Mouse (Mus musculus): ENCODE measurements around the gene ccdc198. TPM values are rescaled to one million over a fixed set of nuclear protein-coding genes. Genes with fewer than 3 reads are reported as not detected.
"Not testable (repeated sequence)": the region's sequence is repeated elsewhere in the genome, so short reads cannot be mapped to it uniquely, and the experiment has no call there.

ccdc198 gene
- polyA plus RNA-seq (2015; fragmentation: Nextera tagmentation; extraction: Ambion mirVana) = 0.31 and 0.92 TPM in 2 replicates

DNA sequence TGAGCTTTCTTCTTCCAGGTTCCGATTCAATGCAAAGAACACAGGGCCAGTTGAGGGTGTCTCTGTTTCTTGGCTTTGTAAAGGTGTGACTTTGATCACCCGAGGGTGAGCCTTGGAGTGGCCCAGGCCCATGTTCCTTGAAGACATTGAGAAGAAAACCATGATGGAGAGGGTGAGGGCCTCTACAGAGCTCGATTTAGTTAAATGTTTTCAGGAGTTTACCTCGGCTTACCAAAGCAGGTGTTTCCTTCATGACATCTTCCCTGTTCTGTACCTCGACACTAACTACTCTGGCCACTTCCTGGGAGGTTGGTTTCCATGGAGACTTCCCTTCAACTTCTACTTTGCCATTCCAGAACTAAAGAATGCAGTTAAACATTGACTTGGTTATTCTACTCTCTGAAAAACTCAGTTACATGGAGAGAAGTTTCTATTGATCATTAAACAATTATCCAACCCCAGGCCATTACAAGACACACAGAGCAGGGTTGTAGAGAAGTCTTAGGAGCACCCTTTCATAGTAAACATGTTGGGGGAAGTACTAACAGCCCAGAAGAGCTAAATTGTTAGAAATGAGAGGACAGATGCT is at the start of gene ccdc198:
Gene ccdc198 (minus strand): TSS at position 349 of the 589 bp plus-strand sequence.
- no peak within 1 kb of the TSS for H3K4me2 ChIP-seq
- H3K4me1 ChIP-seq = no peaks in the 10 kb centered on the region
- no peak within 1 kb of the TSS for H3K9ac ChIP-seq
- H3K27ac ChIP-seq (replicated peaks) = no peak within 1 kb of the TSS
- no peaks in the 10 kb centered on the region for H3K36me3 ChIP-seq
- no peak for ATAC-seq (ENCODE audit: extremely low read depth, insufficient number of reproducible peaks, low FRiP score, low TSS enrichment)
- no peaks in the 10 kb centered on the region for H3K9me3 ChIP-seq
- H3K4me3 ChIP-seq = no peak within 1 kb of the TSS
- no peaks in the 10 kb centered on the region for H3K27me3 ChIP-seq (replicated peaks)
- 67% methylated on average over 5 of the region's 5 CpGs for WGBS

- Histone ChIP-seq H3K27ac (replicated peaks) (no peak overlapping the region), H3K4me3 (no peak overlapping the region), H3K9ac (no peak overlapping the region), H3K4me1 (no peaks in the 10 kb centered on the region), H3K36me3 (no peaks in the 10 kb centered on the region), H3K27me3 (replicated peaks) (no peaks in the 10 kb centered on the region), H3K4me2 (no peak overlapping the region), H3K9me3 (no peaks in the 10 kb centered on the region)
- WGBS = 55% methylated on average over 4 of the region's 4 CpGs
- no peak for ATAC-seq (ENCODE audit: extremely low read depth, insufficient number of reproducible peaks, low FRiP score, low TSS enrichment)
These were observed 48.7 kb upstream of the ccdc198 start for GRCm38 (mm10) chr14:49293802-49294449.

- Histone ChIP-seq H3K36me3 (no peaks in the 10 kb centered on the region), H3K4me1 (no peaks in the 10 kb centered on the region), H3K27ac (replicated peaks) (no peak overlapping the region), H3K4me2 (no peak overlapping the region), H3K9me3 (no peaks in the 10 kb centered on the region), H3K27me3 (replicated peaks) (no peaks in the 10 kb centered on the region), H3K9ac (no peak overlapping the region), H3K4me3 (no peak overlapping the region)
- 63% methylated on average over 3 of the region's 3 CpGs for WGBS
- ATAC-seq (ENCODE audit: extremely low read depth, insufficient number of reproducible peaks, low FRiP score, low TSS enrichment) = no peak
These were observed 44.9 kb upstream of the ccdc198 start for GRCm38 (mm10) chr14:49290029-49290745.

DNA sequence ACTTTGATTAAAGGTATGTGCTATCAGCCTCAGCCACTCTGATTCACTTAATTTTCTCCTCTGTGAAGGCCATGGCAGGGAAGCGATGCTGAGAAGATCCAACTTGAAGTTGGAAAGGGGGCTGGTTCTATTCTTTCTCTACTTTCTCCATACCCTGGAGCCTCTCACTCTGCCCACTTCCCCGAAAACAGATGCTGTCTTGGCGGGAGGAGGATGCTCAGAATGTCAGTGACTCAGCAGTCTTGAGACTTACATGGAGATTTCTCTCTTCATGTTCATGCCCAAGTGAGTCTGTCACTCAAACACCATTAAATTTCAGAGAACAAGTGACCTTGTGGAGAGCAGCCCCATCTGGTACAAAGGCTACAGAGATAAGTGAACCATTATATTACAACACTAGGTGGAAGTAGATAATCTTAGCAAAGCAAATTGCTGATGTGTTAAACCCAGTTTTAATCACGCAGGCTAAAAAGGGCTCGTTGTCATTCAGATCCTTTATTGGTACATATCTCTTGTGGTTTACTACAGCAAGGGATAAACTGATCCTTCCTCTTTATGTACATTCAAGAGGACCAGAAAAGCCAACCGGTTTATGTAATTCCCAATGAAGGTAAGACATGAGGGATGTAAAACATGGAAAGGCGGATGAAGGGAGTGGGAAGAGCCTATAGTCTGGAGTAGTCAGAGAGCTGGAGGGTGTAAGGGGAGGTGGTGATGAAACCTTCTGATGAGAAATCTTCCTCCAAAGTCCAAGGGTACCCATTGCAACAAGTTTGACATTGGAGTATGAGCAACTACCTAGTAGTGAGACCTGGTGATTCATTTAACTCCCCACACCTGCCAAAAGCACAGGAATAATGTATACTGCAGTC is 38.7 kb upstream of the ccdc198 start:
- WGBS = 76% methylated on average over 7 of the region's 7 CpGs
- ATAC-seq (ENCODE audit: extremely low read depth, insufficient number of reproducible peaks, low FRiP score, low TSS enrichment) = no peak
- Histone ChIP-seq H3K4me1 (no peaks in the 10 kb centered on the region), H3K9me3 (no peaks in the 10 kb centered on the region), H3K4me3 (no peak overlapping the region), H3K9ac (no peak overlapping the region), H3K27ac (replicated peaks) (no peak overlapping the region), H3K27me3 (replicated peaks) (no peaks in the 10 kb centered on the region), H3K4me2 (no peak overlapping the region), H3K36me3 (no peaks in the 10 kb centered on the region)

DNA sequence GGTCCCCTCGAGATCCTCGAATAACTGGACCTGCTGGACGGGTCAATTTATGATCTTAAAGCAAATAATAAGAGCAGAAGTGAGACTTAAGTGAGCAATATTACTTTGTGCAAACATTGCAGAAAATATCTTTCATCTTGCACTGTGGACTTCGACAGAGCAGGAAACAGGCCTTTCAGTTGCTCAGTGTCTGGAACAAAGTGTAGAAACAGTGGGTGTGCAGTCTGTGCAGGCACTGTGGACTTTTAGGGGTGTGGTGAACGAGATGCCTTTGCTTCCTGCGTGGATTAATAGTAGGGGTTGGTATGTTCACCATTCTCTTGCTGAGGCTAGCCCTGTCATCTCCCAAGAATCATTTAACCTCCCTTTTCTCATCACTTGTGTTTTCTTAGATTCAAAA is 33.6 kb upstream of the ccdc198 start:
- Histone ChIP-seq H3K9me3 (no peaks in the 10 kb centered on the region), H3K27me3 (replicated peaks) (no peaks in the 10 kb centered on the region), H3K36me3 (no peaks in the 10 kb centered on the region), H3K4me3 (no peak overlapping the region), H3K4me2 (no peak overlapping the region), H3K4me1 (no peaks in the 10 kb centered on the region), H3K27ac (replicated peaks) (no peak overlapping the region), H3K9ac (no peak overlapping the region)
- no peak for ATAC-seq (ENCODE audit: extremely low read depth, insufficient number of reproducible peaks, low FRiP score, low TSS enrichment)
- WGBS = 69% methylated on average over 6 of the region's 6 CpGs

GRCm38 (mm10) chr14:49278479-49278878 is 33.2 kb upstream of the ccdc198 start:
- H3K27ac ChIP-seq (replicated peaks); H3K27me3 ChIP-seq (replicated peaks); ATAC-seq (ENCODE audit: extremely low read depth, insufficient number of reproducible peaks, low FRiP score, low TSS enrichment); H3K9ac ChIP-seq; H3K9me3 ChIP-seq; H3K4me1 ChIP-seq; H3K4me2 ChIP-seq; H3K36me3 ChIP-seq; H3K4me3 ChIP-seq: not testable (repeated sequence)
- WGBS = 85% methylated on average over 9 of the region's 9 CpGs

DNA sequence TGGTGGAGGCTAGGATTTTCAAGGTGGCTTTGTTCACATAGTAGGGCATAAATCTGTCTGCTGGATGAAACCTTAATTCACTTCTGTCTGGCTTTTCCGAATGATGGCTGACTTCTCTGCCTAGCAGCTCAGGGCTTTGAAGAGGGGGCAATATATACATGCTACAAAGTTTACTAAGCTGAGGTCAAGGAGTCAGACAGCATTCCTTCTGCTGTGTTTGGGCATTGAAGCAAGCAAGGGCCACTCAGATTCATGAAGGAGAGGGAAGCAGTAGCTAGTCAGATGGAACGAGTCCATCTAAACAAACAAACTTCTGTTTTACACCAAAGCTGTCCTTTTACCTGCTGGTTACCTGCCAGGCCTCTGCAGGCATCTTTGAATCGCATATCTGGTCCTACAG is 32.4 kb upstream of the ccdc198 start:
- no peak overlapping the region for H3K4me3 ChIP-seq
- H3K36me3 ChIP-seq = no peaks in the 10 kb centered on the region
- no peaks in the 10 kb centered on the region for H3K4me1 ChIP-seq
- H3K9ac ChIP-seq = no peak overlapping the region
- H3K4me2 ChIP-seq = no peak overlapping the region
- 67% methylated on average over 3 of the region's 3 CpGs for WGBS
- ATAC-seq (ENCODE audit: extremely low read depth, insufficient number of reproducible peaks, low FRiP score, low TSS enrichment) = no peak
- H3K27ac ChIP-seq (replicated peaks) = no peak overlapping the region
- H3K27me3 ChIP-seq (replicated peaks) = no peaks in the 10 kb centered on the region
- H3K9me3 ChIP-seq = no peaks in the 10 kb centered on the region

DNA sequence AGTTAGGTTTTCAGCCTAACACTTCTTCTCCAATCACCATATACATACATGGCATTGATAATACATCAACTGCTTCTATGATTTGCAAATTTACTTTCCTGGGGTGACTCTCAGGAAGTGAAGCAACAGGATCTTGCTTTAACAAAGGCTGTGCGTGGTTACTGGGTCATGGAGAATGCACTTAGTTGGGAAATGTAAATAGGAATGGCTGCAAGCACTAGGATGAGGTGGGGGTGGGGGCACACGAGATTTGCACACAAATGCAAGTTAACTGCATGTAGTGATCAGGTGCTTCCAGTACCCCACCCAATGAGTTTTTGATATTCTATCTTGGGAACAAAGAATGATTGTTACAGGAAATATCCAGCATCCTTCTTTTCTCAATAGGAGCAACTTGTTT is 30.1 kb upstream of the ccdc198 start:
- no peaks in the 10 kb centered on the region for H3K9me3 ChIP-seq
- no peaks in the 10 kb centered on the region for H3K4me1 ChIP-seq
- ATAC-seq (ENCODE audit: extremely low read depth, insufficient number of reproducible peaks, low FRiP score, low TSS enrichment) = no peak
- H3K4me3 ChIP-seq = no peak overlapping the region
- no peak overlapping the region for H3K4me2 ChIP-seq
- no peak overlapping the region for H3K27ac ChIP-seq (replicated peaks)
- WGBS = 30% methylated on average over 2 of the region's 2 CpGs
- H3K27me3 ChIP-seq (replicated peaks) = no peaks in the 10 kb centered on the region
- H3K36me3 ChIP-seq = no peaks in the 10 kb centered on the region
- no peak overlapping the region for H3K9ac ChIP-seq

DNA sequence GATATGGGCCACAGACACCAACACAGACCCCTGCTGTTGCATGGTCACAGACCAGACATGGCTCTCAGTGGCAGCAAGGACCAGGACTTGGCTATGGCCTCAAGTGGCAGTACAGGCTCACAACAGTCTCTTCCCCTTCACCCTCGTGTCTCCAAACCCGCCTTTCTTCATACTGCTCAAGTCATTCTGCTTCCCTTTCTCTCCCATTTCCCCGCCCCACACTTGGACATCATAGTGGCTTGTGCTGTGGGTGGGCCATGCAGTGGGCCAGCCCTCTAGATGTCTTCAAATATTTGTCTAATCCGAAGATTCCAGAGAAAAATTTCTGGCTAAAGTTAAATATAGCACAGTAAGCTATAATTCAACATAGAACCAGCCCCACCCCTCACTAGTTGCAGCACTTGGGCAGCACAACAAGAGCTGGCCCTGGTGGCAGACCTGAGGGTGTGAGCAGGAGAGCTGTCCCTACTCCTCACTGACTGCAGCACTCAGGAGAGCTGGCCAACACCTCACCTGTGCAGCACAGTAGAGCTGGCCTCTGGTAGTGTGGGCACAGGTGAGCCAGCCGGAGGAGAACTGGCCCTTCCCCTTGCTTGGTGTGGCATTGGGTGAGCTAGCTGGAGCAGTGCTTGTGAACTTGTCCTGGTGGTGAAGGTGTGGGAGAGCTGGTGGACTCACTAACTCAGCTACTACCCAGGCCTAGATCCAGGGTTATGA is 20.2 kb upstream of the ccdc198 start:
- no peak overlapping the region for H3K27ac ChIP-seq (replicated peaks)
- no peaks in the 10 kb centered on the region for H3K27me3 ChIP-seq (replicated peaks)
- no peak overlapping the region for H3K4me2 ChIP-seq
- H3K4me3 ChIP-seq = no peak overlapping the region
- no peaks in the 10 kb centered on the region for H3K9me3 ChIP-seq
- 63% methylated on average over 5 of the region's 5 CpGs for WGBS
- ATAC-seq (ENCODE audit: extremely low read depth, insufficient number of reproducible peaks, low FRiP score, low TSS enrichment) = no peak
- no peak overlapping the region for H3K9ac ChIP-seq
- H3K36me3 ChIP-seq = no peaks in the 10 kb centered on the region
- H3K4me1 ChIP-seq = no peaks in the 10 kb centered on the region

- Histone ChIP-seq H3K4me2 (no peak overlapping the region), H3K4me1 (no peaks in the 10 kb centered on the region), H3K36me3 (no peaks in the 10 kb centered on the region), H3K27me3 (replicated peaks) (no peaks in the 10 kb centered on the region), H3K9me3 (no peaks in the 10 kb centered on the region), H3K4me3 (no peak overlapping the region), H3K27ac (replicated peaks) (no peak overlapping the region), H3K9ac (no peak overlapping the region)
- WGBS = 7% methylated on average over 1 of the region's 1 CpGs
- ATAC-seq (ENCODE audit: extremely low read depth, insufficient number of reproducible peaks, low FRiP score, low TSS enrichment) = no peak
These were observed 3.8 kb downstream of the ccdc198 start for GRCm38 (mm10) chr14:49241522-49241921.

- WGBS = 35% methylated on average over 11 of the region's 11 CpGs
- no peak for ATAC-seq (ENCODE audit: extremely low read depth, insufficient number of reproducible peaks, low FRiP score, low TSS enrichment)
- H3K4me2 ChIP-seq = no peak overlapping the region
- H3K36me3 ChIP-seq = no peaks in the 10 kb centered on the region
- no peak overlapping the region for H3K27ac ChIP-seq (replicated peaks)
- H3K9ac ChIP-seq = no peak overlapping the region
- H3K4me1 ChIP-seq = no peaks in the 10 kb centered on the region
- H3K27me3 ChIP-seq (replicated peaks) = no peaks in the 10 kb centered on the region
- no peaks in the 10 kb centered on the region for H3K9me3 ChIP-seq
- no peak overlapping the region for H3K4me3 ChIP-seq
These were observed 7.1 kb downstream of the ccdc198 start for GRCm38 (mm10) chr14:49238206-49238605.
